Mouse (Mus musculus) ES-E14 (cell line): ENCODE measurements around the gene Pcyt2. TPM values are rescaled to one million over a fixed set of nuclear protein-coding genes. Genes with fewer than 3 reads are reported as not detected.

Experiments
- DNase-seq: peaks from one replicate; pipeline ENCODE4 v3.0.0-alpha.2; 2013; ENCODE audit warnings: low read depth, low spot score
- H3K27ac ChIP-seq: 2 replicates; pipeline ENCODE4 v1.5.1; 2012; ENCODE audit warnings: low read depth, mild to moderate bottlenecking, low read length, moderate library complexity, mixed read lengths; ENCODE audit not compliant: poor library complexity, insufficient read depth, severe bottlenecking
- H3K36me3 ChIP-seq: 2 replicates; pipeline ENCODE4 v1.6.1; 2012; ENCODE audit warnings: mild to moderate bottlenecking, low read length, moderate library complexity, mixed read lengths; ENCODE audit not compliant: control insufficient read depth, poor library complexity, insufficient read depth, severe bottlenecking
- H3K4me1 ChIP-seq, 2 experiments: fragments of 150-350 bp in 1 of 2; sonication (generic) in 1 of 2; 2 replicates each; pipeline ENCODE4 v1.6.1; 2012; ENCODE audit warnings: low read length in 2 of 2, mild to moderate bottlenecking in 1 of 2, mixed read lengths in 1 of 2; ENCODE audit not compliant: control insufficient read depth in 2 of 2, insufficient read depth in 2 of 2, poor library complexity in 1 of 2
- H3K4me3 ChIP-seq, 2 experiments: fragments of 150-350 bp in 1 of 2; sonication (generic) in 1 of 2; 2 replicates each; pipeline ENCODE4 v1.5.1; 2012; ENCODE audit warnings: low read length in 2 of 2, low read depth in 1 of 2, mild to moderate bottlenecking in 1 of 2, mixed read lengths in 1 of 2; ENCODE audit not compliant: insufficient read depth in 1 of 2, poor library complexity in 1 of 2, severe bottlenecking in 1 of 2
- H3K9ac ChIP-seq: 2 replicates; pipeline ENCODE4 v1.6.1; 2012; ENCODE audit warnings: low read depth, mild to moderate bottlenecking, low read length, mixed read lengths; ENCODE audit not compliant: poor library complexity, insufficient read depth, severe bottlenecking
- H3K9me3 ChIP-seq: fragments of 150-350 bp; sonication (generic); 2 replicates; pipeline ENCODE4 v1.6.1; 2012; ENCODE audit warnings: low read depth, mild to moderate bottlenecking, low read length; ENCODE audit not compliant: control insufficient read depth, insufficient read depth
- CHD2 ChIP-seq: IDR thresholded peaks from 2 replicates; pipeline ENCODE4 v1.6.1; 2014; ENCODE audit warnings: mild to moderate bottlenecking, low read depth, low read length, inconsistent platforms
- HCFC1 ChIP-seq: IDR thresholded peaks from 2 replicates; pipeline ENCODE4 v1.6.1; 2012; ENCODE audit warnings: low read length, inconsistent platforms, borderline replicate concordance; ENCODE audit not compliant: insufficient read depth
- MAFK ChIP-seq: IDR thresholded peaks from 2 replicates; pipeline ENCODE4 v1.6.1; 2014; ENCODE audit warnings: mild to moderate bottlenecking, low read depth, low read length, inconsistent platforms; ENCODE audit not compliant: insufficient read depth
- ZC3H11A ChIP-seq: IDR thresholded peaks from 2 replicates; pipeline ENCODE4 v1.6.1; 2012; ENCODE audit warnings: low read depth, mild to moderate bottlenecking, inconsistent platforms, low read length, borderline replicate concordance
- ZNF384 ChIP-seq: IDR thresholded peaks from 2 replicates; pipeline ENCODE4 v1.6.1; 2012; ENCODE audit warnings: low read depth, low read length, inconsistent platforms
- in situ Hi-C, 2 experiments: fragments of 600-800 bp; cut with MboI; formaldehyde crosslinking; loops; one replicate each; pipeline ENCODE4 v1.15.1; 2025; ENCODE audit warnings: low sequenced_read_pairs in 2 of 2, inconsistent platforms in 1 of 2; ENCODE audit not compliant: unreplicated experiment in 2 of 2
- total RNA-seq: library from RNA; depleted of rRNA; stranded (reverse); fragments of 300-350 nt; gene quantifications from 2 replicates; pipeline ENCODE4 v1.2.3, GENCODE M21; 2012

Gene Pcyt2
- total RNA-seq, 1 experiment: 88.6 TPM

DNA sequence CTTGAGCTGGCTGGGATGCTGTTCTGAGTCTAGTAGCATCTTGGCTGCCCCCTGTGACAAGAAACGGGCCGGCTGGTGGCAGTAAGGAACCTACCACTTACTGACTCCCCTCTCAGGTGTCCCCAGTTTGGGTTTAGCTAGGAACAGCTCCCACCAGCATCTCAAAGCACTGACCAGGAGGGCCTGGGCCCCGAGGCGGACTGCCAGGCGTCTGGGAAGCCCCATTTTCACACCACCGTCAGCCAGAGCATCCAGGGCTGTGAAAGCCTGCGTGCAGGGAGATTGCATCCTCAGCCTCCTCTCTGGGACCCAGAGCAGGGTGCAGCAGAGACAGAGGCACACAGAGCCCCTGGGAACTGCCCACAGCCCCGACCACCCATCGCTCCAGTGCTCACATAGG lies 23.5 kb upstream of the Pcyt2 start:
- Histone ChIP-seq H3K9ac (peak overlapping the region; percentile 2; the same call in 1 of the 2 replicates), H3K4me3 (peak overlapping the region in 1 of 2 experiments; percentile 9; a peak in 1 of 4 replicates), H3K4me1 (peaks cover 0 to 19% of the 10 kb centered on the region in 2 experiments; a peak in 2 of 4 replicates), H3K27ac (no peak overlapping the region), H3K36me3 (peaks cover 3% of the 10 kb centered on the region; the same call in 1 of the 2 replicates), H3K9me3 (no peaks in the 10 kb centered on the region)
- TF ChIP-seq MAFK (no peak), HCFC1 (no peak), ZNF384 (no peak), ZC3H11A (no peak), CHD2 (no peak)
- DNase-seq: no peak
- in situ Hi-C loops: no loop called here

DNA sequence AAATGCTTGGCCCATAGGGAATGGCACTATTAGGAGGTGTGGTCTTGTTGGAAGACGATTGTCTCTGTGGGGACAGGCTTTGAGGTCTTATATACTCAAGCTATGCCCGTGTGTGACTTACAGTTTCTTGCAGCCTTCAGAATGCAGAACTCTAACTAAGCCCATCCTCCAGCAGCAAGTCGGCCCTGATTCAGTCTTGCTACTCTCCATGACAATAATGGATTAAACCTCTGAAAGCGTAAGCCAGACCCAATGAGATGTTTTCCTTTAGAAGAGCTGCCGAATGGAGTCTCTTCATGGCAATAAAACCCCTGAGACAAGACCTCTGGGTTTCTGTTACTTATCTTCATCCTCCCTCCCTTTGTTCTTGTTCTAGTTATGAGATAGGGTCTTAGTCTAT lies 17.1 kb upstream of the Pcyt2 start:
- in situ Hi-C loops: no loop called here
- no peaks in the 10 kb centered on the region for H3K9me3 ChIP-seq
- peak overlapping the region; percentile 80 to 97; a peak in 3 of 4 replicates for H3K4me3 ChIP-seq
- no peak overlapping the region for H3K27ac ChIP-seq
- peaks cover 3% of the 10 kb centered on the region; the same call in 1 of the 2 replicates for H3K36me3 ChIP-seq
- no peak for DNase-seq
- TF ChIP-seq ZC3H11A (no peak), HCFC1 (no peak), MAFK (no peak), ZNF384 (no peak), CHD2 (no peak)
- H3K4me1 ChIP-seq: peaks cover 4 to 23% of the 10 kb centered on the region in 2 experiments
- no peak overlapping the region; the same call in 1 of the 2 replicates for H3K9ac ChIP-seq

GRCm38 (mm10) chr11:120633520-120634343 lies 16.0 kb upstream of the Pcyt2 start, which contains the start of gene Mafg:
Mafg (minus strand) TSS chr11:120633600.
- in situ Hi-C loops: no loop called here
- Histone ChIP-seq H3K9ac (peak within 1 kb of the TSS; percentile 98), H3K27ac (peak within 1 kb of the TSS; percentile 96), H3K4me3 (peak within 1 kb of the TSS; percentile 95 to 97), H3K4me1 (peaks cover 4 to 32% of the 10 kb centered on the region in 2 experiments), H3K36me3 (peaks cover 9% of the 10 kb centered on the region), H3K9me3 (no peaks in the 10 kb centered on the region)
- TF ChIP-seq MAFK (no peak), CHD2 (peak; percentile 94), ZNF384 (no peak), ZC3H11A (no peak), HCFC1 (peak; percentile 66; the same call in 1 of the 2 replicates)
- peak; percentile 91 for DNase-seq

DNA sequence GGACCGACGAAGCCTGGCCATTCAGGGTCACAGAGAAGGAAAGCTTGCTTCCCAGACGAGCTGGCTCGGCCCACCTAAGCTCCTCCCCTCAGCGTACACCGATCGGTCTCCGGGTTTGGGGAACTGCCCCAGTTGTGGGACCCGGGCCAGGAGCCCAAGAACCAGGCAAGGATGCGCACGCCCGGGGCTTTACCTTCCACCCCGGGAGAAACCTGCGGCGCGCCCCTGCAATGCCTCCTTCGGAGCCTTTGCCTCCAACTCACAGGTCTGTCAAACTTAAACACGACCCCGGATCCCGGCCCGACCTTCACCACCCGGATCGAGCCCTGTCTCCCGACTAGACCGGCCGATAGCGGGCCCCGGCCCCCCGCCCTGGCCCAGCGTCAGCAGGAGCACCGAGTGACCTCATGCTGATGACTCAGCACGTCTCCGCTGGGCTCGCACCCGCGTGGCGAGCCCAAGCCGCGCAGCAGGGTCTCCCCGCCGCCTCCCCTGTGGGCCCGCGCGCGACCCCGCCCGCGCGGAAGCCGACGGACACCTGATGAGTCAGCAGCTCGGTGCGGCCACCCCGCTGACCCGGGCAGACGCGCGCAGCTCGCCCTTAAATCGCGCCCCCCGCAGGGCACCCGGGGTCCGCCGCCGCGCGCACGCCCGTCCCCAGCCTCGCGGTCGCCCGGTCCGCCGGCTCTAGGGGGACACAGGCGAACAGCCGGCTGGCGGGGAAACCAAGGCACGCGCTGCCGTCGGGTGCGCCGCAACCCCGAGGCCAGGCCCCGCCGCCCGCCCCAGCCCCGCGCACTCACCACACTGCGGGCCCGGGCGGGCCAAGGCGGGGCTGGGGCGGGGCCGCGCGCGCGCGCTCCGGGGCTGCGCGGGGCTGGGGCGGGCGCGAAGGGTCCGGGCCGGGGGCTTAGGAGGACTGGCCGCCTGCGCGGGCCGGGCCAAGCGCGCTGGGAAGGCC lies 15.1 kb upstream of the Pcyt2 start:
- Histone ChIP-seq H3K36me3 (peaks cover 12% of the 10 kb centered on the region), H3K4me1 (peaks cover 4 to 35% of the 10 kb centered on the region in 2 experiments), H3K27ac (peak overlapping the region; percentile 96), H3K9ac (peak overlapping the region; percentile 98), H3K9me3 (no peaks in the 10 kb centered on the region), H3K4me3 (peak overlapping the region; percentile 95 to 97)
- peak; percentile 95 for TF ChIP-seq MAFK
- no peak for TF ChIP-seq CHD2
- in situ Hi-C loops: no loop called here
- DNase-seq: no peak
